Mouse (Mus musculus) right cerebral cortex, postnatal 36 days (tissue): Measurements from ENCODE around the gene Mical3.
A peak's percentile ranks its signal among the peaks of the same experiment; 100 is the strongest.

Source experiments
- DNase-seq, 2 experiments: peaks; one replicate each; pipeline ENCODE4 v3.0.0; 2022; ENCODE audit warnings: low spot score in 2 of 2, mixed read lengths in 1 of 2

Gene Mical3

DNA sequence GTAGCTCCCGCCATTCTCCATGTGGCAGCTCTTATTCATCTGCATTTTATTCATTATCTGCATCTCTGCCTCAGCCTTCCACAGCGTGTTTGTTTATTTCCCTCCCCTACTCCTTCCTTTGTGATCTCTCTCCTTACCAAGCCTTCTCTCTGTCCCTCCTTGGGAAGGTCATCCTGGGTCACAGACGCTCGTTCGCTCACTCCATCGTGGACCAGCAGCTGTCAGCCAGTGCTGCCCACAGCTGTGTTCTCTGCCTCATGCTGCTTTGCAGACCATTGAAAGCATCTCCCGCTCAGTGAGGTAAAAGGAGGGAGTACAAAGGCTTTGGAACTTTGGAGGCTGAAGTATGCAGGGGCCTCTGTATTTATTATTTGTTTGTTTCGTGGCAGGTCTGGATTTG is 15.1 kb upstream of the Mical3 start:
- no peak for DNase-seq

DNA sequence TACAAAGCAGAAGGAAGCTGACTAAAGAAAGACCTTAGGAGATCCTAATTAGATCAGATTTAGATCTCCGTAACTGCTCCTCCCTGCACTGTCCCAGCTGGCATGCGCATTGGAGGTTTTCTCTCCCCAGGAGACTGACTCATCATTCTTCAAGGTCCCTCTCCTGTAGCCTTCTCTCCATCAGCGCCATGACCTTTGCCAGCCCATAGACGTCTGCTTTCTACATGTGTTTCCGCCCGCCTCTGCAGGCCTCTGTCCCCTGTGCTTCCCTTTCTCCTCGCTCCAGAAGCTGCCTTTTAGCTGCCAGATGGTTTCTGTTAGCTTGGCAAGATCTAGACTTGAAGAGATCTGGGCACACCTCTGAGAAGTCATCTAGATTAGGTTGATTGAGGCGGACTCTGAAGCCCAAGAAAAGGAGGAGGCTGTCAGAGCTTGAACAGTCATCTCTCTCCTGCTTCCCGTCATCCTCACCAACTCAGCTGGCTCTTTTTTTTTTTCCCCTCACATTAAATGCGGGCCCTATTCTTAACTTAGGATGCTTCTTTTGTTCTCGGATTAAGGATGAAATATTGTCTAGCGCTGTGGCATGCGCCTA is 14.3 kb upstream of the Mical3 start:
- no peak for DNase-seq

DNA sequence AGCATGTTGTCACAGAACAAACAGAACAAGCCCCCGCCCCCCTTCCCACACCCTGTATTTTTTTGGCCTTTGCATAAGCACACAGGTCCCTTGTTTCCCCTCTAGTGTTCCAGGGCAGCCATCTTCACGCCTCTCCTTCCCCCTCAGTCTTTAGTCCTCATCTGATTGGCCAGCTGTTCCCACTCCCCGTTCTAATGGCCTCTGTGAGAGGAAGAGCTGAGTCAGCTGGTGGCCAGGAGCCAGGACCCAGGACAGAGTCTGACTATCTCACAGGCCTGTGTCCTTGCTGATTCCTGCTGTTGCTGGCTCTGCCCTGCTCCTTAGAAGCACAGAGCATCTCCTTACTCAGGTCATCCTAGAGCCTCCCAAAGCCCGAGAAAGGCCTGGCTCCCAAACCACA is 13.3 kb upstream of the Mical3 start:
- no peak for DNase-seq

DNA sequence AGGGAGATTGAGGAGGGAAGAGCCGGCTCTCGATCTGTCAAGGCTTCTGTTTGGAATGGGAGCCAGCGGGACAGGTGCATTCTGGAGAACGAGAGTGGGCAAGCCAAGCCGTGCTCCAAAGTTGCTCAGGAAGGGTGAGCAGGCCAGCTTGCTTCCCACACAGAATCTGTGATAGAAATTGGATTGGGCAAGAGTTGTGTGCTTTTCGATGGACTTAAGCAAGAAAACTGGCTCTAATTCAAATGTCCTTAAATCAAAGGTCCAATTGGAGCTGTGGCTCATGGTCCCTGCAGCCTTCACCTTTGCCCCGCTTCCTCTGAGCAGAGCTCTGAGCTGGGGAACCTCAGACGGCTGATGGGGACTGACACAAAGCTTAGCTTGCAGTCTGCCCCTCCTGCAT is 12.6 kb upstream of the Mical3 start:
- DNase-seq: no peak

DNA sequence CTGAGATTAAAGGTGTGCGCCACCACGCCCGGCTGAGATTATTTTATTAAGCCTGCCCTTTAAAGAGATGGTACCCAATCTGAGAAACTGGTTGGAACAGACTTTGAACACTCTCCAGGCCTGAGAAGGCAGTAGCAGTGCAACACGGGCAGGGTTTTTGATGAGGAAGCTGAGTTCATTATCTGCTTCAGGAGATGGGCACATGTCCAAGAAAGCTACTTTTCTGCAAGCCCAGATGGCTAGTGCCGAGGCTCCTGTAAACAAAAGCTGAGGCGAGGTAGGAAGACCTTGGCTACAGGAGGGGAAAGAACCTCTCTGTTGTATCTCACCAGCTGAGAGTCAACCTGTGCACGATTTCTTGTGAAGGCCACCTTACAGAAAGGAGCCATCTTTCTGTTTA is 11.5 kb upstream of the Mical3 start:
- DNase-seq: no peak

DNA sequence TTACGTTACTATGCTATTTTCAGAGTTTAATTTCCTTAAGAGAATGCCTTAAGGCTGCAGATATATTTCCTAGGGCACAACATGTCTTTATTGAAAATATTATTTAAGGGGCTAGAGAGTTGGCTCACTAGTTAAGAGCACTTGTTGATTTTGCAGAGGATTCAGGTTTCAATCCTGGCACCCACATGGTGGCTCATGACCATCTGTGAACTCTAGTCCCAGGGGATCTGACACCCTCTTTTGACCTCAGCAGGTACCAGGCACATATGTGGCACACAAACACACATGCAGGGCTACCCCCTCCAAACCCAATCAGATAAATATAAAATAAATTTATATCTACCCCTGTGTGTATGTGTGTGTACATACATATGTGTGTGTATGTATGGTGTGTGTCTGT is 8.5 kb upstream of the Mical3 start:
- no peak for DNase-seq

DNA sequence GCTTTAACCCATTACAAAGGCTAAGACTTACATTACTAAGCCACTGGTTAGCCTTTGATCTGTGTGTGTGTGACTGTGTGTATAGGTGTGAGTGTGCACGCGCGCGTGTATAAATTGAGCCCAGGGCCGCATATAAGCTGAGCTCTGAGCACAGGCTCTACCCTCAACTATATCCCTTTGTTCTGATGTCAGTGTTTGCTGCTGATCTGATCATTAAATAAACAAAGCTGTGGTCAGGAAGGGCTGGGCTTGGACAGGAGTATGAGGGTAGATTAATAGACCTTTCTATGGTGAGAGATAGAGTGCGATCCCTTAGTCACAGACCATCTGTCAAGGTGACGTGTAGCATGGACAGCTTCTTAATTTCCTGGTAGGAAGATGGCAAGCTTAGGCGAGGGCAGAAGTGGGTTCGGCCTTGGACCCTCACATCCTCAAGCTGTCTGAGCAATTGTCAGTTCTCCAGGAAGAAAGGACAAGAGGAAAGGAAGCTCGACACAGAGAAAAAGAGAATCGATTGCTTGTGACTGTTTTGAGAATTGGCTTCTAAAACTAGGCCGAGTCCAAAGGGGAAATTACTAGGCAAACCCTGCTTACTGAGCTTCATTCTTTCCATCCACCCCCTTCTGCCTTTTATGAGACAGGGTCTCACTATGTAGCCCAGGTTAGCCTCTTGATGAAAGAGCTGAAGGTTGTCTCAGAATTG is 7.7 kb upstream of the Mical3 start:
- DNase-seq: no peak

DNA sequence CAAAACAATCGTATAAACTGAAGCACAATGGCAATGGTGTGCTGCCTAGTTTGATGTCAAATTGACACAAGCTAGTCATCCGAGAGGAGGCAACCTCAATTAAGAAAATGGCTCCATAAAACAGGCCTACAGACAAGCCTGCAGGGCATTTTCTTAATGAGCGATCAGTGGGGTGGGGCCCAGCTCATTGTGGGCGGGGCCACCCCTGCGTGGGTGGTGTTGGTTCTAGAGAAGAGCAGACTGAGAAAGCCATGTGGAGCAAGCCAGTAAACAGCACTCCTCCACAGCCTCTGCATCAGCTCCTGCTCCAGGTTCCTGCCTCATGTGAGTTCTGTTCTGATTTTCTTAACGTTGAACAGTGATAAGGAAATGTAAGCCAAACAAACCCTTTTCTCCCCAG is 6.4 kb upstream of the Mical3 start:
- DNase-seq: no peak

DNA sequence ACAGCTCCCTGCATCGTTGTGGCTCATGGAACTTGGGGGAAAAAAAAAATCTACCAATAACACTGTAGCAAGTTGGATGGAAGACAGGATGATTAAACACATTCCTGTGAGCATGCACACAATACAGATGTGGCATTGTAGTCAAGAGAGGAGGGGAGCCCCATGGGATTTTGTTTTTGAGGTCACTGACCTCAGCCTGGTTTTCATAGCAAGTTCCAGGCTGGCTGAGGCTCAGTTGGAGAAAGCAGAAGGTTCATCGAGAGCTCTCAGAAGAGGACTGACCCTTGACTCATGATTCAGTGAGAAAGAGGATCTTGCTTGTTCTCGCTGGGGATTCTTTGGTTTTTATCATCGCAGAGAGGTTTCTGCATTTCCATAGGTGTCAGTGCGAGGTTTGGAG is 4.1 kb upstream of the Mical3 start:
- no peak for DNase-seq

DNA sequence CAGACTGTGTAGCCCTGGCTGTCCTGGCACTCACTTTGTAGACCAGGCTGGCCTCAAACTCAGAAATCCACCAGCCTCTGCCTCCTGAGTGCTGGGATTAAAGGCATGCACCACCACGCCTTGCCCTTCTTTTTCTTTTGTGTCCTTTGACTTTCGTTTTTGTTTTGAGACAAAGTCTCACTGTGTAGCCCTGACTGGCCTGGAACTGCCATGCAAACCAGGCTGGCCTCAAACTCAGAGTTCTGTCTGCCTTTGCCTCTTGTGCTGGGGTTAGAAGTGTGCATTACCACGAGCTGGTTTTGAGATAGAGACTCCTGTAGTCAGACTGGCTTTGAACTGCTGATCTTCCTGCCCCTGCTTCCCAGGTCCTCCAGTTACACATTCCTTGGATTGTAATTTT is 3.5 kb upstream of the Mical3 start:
- no peak for DNase-seq

DNA sequence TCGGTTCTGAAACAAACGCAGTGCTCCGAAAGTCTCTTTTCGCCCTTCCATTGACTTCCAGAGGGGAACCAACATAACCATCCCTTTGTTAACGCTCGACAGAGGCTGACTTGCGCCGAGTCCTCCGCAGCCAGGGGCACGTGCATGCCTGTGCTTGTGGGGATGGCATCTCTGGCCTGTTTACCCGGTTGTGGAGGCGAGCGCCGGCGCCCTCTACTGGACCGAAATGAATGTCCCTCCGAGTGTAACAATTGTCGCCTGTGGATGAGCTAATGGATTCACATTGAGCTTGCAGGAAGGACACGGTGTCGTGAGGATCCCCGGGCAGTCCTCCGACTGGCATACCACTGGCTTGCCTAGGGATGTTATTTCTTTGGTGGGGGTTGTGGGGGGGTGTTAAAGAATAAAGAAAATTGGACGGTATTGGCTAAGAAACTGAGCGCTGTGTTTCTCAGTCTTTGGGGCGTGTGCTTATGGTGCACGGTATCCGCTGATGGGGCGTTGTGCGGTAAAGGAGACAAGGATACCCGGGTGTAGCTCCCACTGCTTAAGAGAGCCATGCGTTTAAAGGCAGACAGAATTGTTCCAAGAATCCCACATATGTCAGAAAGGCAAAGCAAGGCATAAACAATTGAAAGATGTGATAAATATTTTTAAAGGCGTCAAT is 627 bp downstream of the Mical3 start:
- DNase-seq: peak; percentile 87 to 89

DNA sequence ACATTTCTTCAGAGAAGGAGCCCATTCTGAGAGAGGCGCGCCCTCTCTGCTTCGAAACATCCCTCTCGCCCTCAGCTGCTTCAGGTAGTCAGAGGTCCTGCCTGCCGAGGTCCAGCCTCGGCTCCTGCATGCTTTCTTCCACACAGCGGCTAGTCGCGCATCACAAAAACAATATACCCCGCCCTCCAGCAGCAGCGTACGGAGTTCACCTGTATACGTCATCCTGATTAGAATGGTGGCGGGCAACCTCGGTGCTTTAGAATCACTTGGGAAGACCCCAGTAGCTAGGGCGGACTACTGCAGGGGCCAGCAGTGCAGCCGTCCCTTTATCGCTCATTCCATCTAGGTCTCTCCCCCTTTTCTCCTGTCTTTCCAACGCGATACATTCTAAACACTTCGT is 1.3 kb downstream of the Mical3 start:
- DNase-seq: peak; percentile 25 to 36

DNA sequence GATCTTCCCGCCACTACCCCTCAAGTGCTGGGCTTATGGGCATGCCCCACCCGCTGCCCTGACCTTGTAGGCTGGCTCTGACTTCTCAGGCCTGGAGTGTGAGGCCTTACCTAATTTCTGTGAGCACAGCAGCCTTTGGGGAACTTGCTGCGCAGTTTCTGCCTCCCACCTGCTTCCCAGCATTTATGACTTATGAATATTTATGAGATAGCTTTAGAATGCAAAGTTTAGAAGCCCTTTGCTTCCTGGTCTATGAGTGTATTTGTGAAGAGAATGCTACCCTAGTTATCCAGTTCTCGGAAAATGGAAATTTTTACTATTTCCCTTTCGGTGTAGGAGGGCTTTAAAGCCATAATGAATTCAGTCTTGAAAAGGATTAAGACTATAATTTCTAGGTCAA is 2.1 kb downstream of the Mical3 start:
- DNase-seq: peak in 1 of 2 experiments; percentile 42

DNA sequence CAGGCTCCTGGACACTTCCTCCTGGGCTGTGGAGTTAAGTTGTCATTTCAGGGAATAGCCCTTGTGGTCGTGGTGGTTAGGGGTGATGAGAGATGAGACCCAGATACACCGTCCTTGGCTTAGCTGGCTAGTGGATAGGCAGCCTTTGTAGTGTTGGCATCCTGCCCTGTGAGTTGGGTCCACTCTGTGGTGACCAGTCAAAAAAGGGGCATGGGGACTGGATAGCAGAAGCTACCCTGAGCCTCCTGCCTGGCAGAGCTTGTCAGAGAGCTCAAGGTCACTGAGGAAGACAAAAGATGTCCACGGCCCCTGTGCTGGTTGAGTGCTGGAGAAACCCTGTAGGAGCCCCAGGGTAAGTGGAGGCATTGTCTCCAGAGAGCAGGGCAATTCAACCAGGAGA is 3.1 kb downstream of the Mical3 start:
- no peak for DNase-seq

DNA sequence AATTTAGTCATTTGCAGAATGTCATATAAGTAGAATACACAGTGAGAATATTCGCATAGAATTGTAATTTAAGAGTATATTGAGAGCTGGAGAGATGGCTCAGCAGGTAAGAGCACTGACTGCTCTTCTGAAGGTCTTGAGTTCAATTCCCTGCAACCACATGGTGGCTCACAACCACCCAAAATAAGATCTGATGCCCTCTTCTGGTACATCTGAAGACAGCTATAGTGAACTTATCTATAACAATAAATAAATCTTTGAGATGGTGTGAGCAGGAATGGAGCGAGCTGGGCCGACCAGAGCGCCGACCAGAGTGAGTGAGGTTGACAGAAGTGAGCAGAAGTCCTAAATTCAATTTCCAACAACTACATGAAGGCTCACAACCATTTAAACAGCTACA is 4.6 kb downstream of the Mical3 start:
- DNase-seq: no peak

DNA sequence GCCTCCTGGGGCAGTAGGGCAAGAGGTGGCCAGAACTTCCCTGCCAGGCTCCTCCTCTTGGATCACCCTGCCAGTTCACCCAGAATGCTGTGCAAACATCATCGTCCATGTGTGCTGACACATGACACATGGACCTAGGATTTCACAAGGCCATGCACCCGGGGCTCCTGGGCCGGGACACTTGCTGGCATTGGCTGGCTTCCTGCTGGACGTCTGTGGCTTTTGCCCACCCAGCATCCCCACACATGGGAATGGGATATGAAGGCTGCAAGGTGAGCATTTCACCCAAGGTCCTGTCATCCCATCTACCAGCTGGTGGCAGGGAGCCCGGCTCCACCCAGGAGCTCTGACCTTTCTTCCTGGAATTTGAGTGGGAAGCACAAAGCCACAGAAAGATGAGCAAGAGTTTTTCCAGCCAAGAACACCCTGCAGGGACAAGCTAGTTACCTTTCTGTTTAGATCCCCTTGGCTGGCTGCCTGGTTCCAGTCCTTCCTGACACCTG is 8.0 kb downstream of the Mical3 start:
- no peak for DNase-seq

DNA sequence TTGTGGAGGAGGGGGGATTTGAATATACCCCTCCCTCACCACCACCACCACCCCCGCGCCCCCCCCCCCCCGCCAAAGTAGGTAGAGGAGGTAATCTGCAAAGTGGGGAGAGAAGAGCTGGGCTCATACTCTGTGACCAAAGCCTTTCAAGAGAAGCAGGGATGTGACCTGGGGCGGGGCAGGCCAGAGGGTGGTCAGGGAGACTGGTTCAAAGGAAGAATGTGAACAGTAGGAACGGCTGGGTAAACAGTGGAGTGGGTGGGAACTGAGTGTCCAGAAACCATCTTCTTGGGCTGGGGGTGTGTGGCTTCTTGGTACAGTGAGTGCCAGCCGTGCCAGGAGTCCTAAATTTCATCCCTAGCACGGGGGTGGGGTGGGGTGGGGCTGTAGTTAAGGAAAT is 10.0 kb downstream of the Mical3 start:
- no peak for DNase-seq

DNA sequence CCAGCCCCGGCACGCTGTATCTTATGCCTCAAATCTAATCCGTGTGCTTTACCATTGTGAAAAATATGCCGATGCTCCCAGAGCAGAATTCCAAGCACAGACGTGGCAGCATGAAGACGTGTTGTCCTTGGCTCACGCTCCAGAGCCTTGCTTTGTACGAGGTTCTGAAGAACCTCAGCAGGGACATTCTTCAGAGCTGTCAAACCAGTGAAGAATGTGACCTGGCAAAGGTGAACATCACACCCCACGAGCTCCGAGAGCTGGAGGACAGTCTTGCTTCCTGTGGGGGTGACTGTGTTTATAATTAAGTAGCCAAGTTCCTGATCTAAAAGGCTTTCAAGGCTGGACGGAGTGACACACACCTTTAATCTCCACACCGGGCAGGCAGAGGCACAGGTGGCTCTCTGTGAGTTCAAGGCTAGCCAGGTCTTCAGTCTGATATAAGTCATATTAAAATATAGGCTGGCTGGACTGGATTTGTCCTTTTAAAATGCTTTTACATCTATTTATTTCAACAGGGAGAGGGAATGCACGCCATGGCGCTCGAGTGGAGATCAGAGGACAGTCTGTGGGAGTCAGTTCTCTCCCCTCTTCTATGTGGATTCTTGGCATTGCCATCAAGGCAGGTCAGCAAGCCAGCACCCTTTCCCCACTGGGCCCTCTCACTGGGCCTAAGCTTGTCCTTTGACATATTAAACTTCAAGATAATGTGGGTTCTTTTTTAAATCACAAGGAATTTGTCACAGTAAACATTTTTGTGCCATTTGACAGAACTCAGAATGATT is 12.6 kb downstream of the Mical3 start:
- no peak for DNase-seq

DNA sequence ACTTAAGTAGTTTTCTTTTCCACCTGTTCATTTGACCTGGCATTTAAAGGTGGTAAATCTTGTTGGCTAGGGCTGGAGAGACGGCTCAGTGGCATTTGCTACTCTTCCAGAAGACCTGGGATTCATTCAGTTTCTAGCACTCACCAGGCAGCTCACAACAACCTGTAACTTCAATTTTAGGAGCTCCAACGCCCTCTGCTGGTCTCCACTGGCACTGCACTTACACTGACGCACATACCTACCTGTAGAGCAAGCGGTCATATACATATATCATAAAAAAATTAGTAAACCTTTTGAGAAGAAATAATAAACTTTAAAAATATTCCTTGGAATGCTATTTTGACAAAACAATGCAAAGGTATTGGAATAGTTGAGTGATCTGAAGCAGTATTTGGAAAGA is 13.7 kb downstream of the Mical3 start:
- DNase-seq: no peak

DNA sequence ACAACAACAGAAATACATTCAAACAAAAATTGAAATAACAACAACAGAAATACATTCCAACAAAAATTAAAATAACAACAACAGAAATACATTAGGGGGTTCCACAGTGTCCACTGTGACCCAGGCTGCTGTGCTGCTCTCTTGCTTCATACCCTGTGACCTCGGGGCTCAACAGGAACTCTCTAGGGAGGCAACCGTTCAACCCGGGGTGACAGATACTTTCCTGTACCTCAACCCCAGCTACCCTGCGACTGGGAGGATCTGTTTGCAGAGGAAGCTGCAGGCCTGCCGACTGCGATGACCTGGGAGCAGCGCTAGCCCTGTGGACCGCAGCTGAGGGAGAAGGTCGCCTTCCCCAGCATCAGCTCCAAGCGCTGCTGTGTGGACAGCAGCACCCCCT is 14.4 kb downstream of the Mical3 start:
- no peak for DNase-seq

DNA sequence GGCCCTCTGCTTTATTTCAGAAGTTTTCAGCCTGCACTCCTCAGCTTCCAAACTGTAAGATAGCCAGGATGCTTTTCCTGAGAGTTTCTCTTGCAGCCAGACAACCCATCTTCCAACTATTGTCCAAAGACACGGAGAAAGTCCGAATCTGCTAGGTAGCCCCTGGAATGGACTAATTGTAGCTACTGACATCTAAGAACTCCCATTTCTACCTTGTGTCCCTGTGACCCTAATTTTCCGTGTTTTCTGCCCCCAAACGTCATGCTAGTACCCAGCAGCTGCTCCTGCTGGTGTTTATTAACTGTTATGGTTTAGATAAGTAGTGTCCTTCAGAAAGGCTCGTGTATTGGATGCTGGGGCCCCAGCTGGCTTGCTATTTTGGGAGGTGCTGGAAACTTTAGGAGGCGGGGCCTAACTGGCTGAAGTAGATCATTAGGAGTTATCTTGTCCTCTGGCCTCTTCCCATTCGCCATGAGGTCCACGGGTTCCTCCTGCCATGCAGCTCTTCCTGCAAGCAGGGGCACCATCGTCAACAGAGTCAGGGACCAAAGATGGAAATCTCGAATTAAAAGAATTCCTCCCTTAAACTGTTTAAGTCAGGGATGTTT is 19.2 kb downstream of the Mical3 start:
- no peak for DNase-seq

DNA sequence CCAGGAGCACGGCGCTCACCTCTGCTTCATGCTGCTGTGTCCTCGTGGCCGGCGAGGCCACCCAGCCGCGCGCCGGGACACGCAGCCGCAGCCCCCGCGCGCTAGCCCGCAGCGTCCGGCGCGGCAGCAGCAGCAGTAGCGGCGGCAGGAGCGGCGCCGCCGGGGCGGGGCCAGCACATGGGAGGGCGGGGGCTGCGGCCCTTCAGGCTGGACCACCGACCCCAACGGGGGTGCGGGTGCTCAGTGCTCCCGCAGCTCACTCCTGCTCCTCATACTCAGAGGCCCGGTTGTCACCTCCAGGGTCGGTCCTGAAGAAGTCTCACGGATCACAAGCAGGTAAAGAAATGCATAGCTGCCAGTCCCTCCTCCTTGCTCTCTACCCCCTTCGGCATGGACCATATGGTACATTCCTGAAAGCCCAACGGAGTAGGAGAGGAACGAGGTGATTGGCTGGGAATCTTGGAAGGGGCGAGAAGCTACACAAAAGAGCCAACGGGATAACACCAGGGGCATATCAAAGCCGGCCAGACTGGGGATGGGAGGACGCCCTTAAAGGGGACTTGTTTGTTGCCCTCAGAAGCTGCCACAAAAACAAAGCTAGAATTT is 20.7 kb downstream of the Mical3 start:
- peak; percentile 88 to 91 for DNase-seq
